Mouse (Mus musculus): ENCODE results near the gene Exosc10. TPM values are rescaled to one million over a fixed set of nuclear protein-coding genes. Genes with fewer than 3 reads are reported as not detected.

Gene Exosc10
- polyA plus RNA-seq, 1 experiment from 2014 or later: 107 TPM

DNA sequence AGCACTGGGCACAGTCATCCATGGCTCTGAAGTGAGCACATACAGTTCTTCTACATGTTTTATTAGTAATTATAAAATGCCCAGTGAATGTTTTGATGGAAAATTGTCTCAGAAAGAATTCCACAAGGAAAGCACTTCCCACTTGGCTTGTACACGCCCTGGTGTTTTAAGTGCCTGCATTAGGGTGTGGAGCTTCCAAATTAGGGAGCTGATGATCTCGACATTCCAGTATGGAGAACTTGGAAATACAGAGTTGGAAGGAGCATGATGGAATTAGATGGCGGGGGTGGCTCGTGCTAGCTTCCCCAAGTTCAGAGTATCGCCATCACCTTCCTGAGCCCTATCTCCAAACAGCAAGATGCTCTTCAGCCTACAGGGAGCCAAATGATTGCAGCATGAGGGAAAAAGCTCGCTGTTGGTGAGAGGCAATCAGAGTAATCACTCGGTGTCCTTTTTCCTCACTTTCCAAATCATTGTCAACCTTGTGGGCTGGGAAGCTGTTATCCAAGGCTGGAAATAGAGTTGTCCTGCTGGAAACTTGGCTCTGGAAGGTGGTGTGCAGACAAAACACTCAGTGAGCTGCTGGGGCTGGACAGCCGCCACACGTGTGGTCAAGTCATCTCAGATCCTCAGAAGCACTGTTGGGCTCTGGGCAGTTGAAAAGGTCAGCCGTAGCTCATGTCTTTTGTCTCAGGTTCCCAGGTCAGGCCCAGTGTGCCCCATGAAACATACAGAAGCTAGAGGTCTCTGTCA lies 30.9 kb upstream of the Exosc10 start:
- H3K9ac ChIP-seq (replicated peaks; ENCODE audit: low read depth, low read length): no peak overlapping the region
- peaks cover 43% of the 10 kb centered on the region for H3K36me3 ChIP-seq (ENCODE audit: control insufficient read depth, insufficient read depth)
- 90% methylated on average over 10 of the region's 10 CpGs for WGBS

DNA sequence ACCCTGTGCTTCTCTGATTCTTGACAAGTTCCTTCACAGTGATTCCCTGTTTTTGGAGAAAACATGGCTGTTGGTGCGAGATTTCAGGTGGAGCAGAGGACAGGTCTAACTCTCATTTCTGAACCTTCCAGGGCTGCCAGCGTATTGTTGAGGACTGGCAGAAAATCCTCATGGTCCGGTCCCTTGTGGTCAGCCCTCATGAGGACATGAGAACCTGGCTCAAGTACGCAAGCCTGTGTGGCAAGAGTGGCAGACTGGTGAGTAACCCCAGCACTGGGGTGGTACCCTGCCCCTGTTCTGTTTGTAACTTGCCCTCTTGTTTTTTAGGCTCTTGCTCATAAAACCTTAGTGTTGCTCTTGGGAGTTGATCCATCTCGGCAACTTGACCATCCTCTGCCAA lies 27.9 kb upstream of the Exosc10 start:
- no peaks in the 10 kb centered on the region for H3K9me3 ChIP-seq (ENCODE audit: control insufficient read depth, low read length)
- H3K27me3 ChIP-seq (replicated peaks; ENCODE audit: control insufficient read depth, insufficient read depth, low read length): no peaks in the 10 kb centered on the region
- H3K9ac ChIP-seq (replicated peaks; ENCODE audit: low read depth, low read length): no peak overlapping the region
- ATAC-seq: no peak
- H3K27ac ChIP-seq (ENCODE audit: low read length): no peak overlapping the region
- H3K4me2 ChIP-seq (ENCODE audit: low read length): no peak overlapping the region
- peaks cover 4% of the 10 kb centered on the region for H3K4me1 ChIP-seq (replicated peaks; ENCODE audit: control insufficient read depth, insufficient read depth, low read length)
- no peak overlapping the region for H3K4me3 ChIP-seq (replicated peaks; ENCODE audit: low read length)
- 93% methylated on average over 5 of the region's 5 CpGs for WGBS
- peaks cover 51% of the 10 kb centered on the region for H3K36me3 ChIP-seq (ENCODE audit: control insufficient read depth, insufficient read depth)

More for the DNA sequence above, 30.9 kb upstream of the Exosc10 start:
- H3K27me3 ChIP-seq (replicated peaks; ENCODE audit: control insufficient read depth, insufficient read depth, low read length): no peaks in the 10 kb centered on the region
- H3K9me3 ChIP-seq (ENCODE audit: control insufficient read depth, low read length): no peaks in the 10 kb centered on the region
- H3K4me3 ChIP-seq (replicated peaks; ENCODE audit: low read length): no peak overlapping the region
- H3K4me2 ChIP-seq (ENCODE audit: low read length): no peak overlapping the region
- no peak overlapping the region for H3K27ac ChIP-seq (ENCODE audit: low read length)
- ATAC-seq: no peak
- H3K4me1 ChIP-seq (replicated peaks; ENCODE audit: control insufficient read depth, insufficient read depth, low read length): no peaks in the 10 kb centered on the region

DNA sequence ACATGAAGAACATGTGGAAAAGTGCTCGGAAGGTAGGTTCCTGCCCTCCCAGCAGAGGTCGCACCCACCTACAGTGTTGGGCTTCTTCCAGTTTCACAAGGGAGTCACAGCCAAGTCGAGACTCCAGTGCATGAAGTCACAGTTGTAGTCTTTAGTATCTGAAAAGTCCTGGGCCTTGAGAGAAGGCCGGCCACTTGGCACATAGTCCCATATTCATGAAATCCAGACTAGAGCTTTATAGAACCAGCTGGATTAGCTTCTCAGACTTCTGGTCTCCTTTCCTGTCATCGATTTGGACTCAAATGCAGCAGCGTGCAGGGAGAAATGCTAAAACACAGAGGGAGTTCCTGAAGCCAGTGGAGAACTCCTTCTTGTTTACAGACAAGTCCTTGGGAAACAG lies 27.5 kb upstream of the Exosc10 start:
- peaks cover 4% of the 10 kb centered on the region for H3K4me1 ChIP-seq (replicated peaks; ENCODE audit: control insufficient read depth, insufficient read depth, low read length)
- H3K36me3 ChIP-seq (ENCODE audit: control insufficient read depth, insufficient read depth): peaks cover 54% of the 10 kb centered on the region
- no peak for ATAC-seq
- H3K27me3 ChIP-seq (replicated peaks; ENCODE audit: control insufficient read depth, insufficient read depth, low read length): no peaks in the 10 kb centered on the region
- H3K9ac ChIP-seq (replicated peaks; ENCODE audit: low read depth, low read length): no peak overlapping the region
- H3K4me3 ChIP-seq (replicated peaks; ENCODE audit: low read length): no peak overlapping the region
- H3K27ac ChIP-seq (ENCODE audit: low read length): no peak overlapping the region
- H3K9me3 ChIP-seq (ENCODE audit: control insufficient read depth, low read length): no peaks in the 10 kb centered on the region
- H3K4me2 ChIP-seq (ENCODE audit: low read length): no peak overlapping the region
- 91% methylated on average over 6 of the region's 6 CpGs for WGBS

DNA sequence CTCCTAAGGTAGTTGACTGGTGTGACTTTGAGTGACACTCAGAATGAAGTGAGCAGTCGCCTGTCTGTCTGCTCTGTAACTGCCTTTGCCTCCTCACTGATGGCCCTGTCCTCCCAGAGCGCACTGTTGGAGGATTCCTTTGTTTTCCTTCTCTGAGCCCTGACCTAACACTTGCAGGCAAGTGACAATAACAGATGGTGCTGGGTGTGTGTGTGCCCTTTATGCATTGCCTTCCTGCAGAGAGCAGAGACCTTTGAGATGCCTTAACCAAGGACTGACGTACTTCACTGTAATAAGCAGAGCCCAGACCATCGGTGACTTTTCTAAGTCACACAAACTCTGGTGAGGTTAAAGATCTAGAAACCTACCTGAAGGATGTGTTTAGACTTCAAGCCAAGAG lies 26.9 kb upstream of the Exosc10 start:
- 80% methylated on average over 4 of the region's 4 CpGs for WGBS
- H3K27ac ChIP-seq (ENCODE audit: low read length): no peak overlapping the region

DNA sequence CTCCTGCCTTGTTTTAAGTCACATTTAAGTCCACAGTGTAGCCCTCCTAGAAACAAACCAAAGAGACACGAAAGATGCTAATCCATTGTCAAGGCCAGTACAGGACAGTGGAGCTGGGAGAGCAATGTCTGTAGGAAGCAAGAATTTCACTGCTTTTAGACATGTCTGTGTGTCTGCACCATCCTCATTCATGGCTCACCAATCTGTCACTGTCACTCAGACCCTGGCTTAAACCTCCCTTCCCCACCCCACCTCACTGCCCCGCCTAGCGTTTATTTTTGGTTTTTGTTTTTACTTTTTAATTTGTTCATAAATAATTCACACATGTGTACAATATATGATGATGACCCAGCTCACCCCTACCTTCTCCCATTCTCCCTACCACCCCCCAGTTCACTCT lies 25.7 kb upstream of the Exosc10 start:
- peaks cover 48% of the 10 kb centered on the region for H3K36me3 ChIP-seq (ENCODE audit: control insufficient read depth, insufficient read depth)
- H3K9me3 ChIP-seq (ENCODE audit: control insufficient read depth, low read length): no peaks in the 10 kb centered on the region
- no peak overlapping the region for H3K4me3 ChIP-seq (replicated peaks; ENCODE audit: low read length)
- no peak overlapping the region for H3K4me2 ChIP-seq (ENCODE audit: low read length)
- no peak overlapping the region for H3K27ac ChIP-seq (ENCODE audit: low read length)
- no peak for ATAC-seq
- no peaks in the 10 kb centered on the region for H3K27me3 ChIP-seq (replicated peaks; ENCODE audit: control insufficient read depth, insufficient read depth, low read length)
- peaks cover 4% of the 10 kb centered on the region for H3K4me1 ChIP-seq (replicated peaks; ENCODE audit: control insufficient read depth, insufficient read depth, low read length)
- H3K9ac ChIP-seq (replicated peaks; ENCODE audit: low read depth, low read length): no peak overlapping the region
- 92% methylated on average over 3 of the region's 3 CpGs for WGBS

More for the DNA sequence above, 26.9 kb upstream of the Exosc10 start:
- no peaks in the 10 kb centered on the region for H3K9me3 ChIP-seq (ENCODE audit: control insufficient read depth, low read length)
- no peaks in the 10 kb centered on the region for H3K27me3 ChIP-seq (replicated peaks; ENCODE audit: control insufficient read depth, insufficient read depth, low read length)
- no peak overlapping the region for H3K9ac ChIP-seq (replicated peaks; ENCODE audit: low read depth, low read length)
- H3K4me1 ChIP-seq (replicated peaks; ENCODE audit: control insufficient read depth, insufficient read depth, low read length): peaks cover 4% of the 10 kb centered on the region
- H3K4me2 ChIP-seq (ENCODE audit: low read length): no peak overlapping the region
- ATAC-seq: no peak
- H3K4me3 ChIP-seq (replicated peaks; ENCODE audit: low read length): no peak overlapping the region
- H3K36me3 ChIP-seq (ENCODE audit: control insufficient read depth, insufficient read depth): peaks cover 50% of the 10 kb centered on the region

DNA sequence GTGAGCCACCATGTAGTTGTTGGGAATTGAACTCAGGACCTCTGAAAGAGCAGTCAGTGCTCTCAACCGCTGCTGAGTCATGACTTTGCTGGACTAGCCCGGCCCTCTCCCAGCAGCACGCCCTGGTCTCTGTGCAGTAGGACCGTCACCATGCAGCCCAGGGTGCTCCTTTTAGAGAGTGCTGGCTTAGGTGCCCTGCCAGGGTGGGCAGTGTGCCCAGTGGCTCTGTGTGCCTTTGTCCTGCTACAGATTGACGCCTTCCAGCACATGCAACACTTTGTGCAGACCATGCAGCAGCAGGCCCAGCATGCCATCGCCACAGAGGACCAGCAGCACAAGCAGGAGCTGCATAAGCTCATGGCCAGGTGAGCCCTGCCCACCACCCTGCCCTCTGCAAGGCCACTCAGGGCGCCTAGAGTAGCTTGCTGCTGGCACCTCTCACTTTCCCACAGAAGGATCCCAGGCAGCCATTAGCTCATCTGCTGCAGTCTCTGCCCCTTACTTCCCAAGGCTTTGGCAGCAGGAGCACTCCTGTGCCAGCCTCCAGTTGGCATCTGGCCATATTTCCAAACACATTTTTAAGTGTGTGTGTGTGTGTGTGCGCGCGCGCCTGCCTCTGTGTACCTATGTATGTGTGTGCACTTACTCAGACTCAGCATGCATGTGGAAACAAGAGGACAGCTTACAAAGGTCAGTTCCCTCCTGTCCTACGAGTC lies 24.5 kb upstream of the Exosc10 start:
- Histone ChIP-seq H3K9ac (replicated peaks; ENCODE audit: low read depth, low read length) (no peak overlapping the region), H3K4me2 (ENCODE audit: low read length) (no peak overlapping the region), H3K27me3 (replicated peaks; ENCODE audit: control insufficient read depth, insufficient read depth, low read length) (no peaks in the 10 kb centered on the region), H3K27ac (ENCODE audit: low read length) (no peak overlapping the region; the same call in 1 of the 2 replicates), H3K4me1 (replicated peaks; ENCODE audit: control insufficient read depth, insufficient read depth, low read length) (peaks cover 4% of the 10 kb centered on the region), H3K36me3 (ENCODE audit: control insufficient read depth, insufficient read depth) (peaks cover 52% of the 10 kb centered on the region), H3K9me3 (ENCODE audit: control insufficient read depth, low read length) (no peaks in the 10 kb centered on the region), H3K4me3 (replicated peaks; ENCODE audit: low read length) (no peak overlapping the region)
- peak; percentile 88 for ATAC-seq
- 57% methylated on average over 12 of the region's 12 CpGs for WGBS

DNA sequence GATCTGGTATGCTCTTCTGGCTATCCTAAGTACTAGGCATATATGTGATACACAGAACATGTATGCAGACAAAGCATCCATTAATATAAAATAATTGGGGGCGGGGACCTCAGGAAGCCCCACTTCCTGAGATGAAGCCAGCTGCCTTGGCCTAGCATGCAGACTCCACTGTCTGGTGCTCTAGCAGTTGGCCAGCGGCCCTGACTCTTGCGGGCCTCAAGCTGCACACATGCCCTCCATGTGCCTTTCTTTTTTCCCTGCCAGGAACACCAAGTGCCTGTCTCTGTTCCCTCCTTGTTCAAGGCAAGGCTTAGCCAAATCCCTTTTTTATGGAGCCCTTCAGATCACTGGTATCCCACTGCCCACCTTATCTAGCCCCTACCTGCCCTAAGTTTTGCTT lies 22.4 kb upstream of the Exosc10 start:
- whole genome bisulfite sequencing: 90% methylated on average over 3 of the region's 3 CpGs
- Histone ChIP-seq H3K9me3 (ENCODE audit: control insufficient read depth, low read length) (no peaks in the 10 kb centered on the region), H3K27me3 (replicated peaks; ENCODE audit: control insufficient read depth, insufficient read depth, low read length) (no peaks in the 10 kb centered on the region), H3K4me3 (replicated peaks; ENCODE audit: low read length) (no peak overlapping the region), H3K4me1 (replicated peaks; ENCODE audit: control insufficient read depth, insufficient read depth, low read length) (peaks cover 4% of the 10 kb centered on the region), H3K36me3 (ENCODE audit: control insufficient read depth, insufficient read depth) (peaks cover 59% of the 10 kb centered on the region), H3K27ac (ENCODE audit: low read length) (no peak overlapping the region), H3K9ac (replicated peaks; ENCODE audit: low read depth, low read length) (no peak overlapping the region), H3K4me2 (ENCODE audit: low read length) (no peak overlapping the region)
- ATAC-seq: no peak

DNA sequence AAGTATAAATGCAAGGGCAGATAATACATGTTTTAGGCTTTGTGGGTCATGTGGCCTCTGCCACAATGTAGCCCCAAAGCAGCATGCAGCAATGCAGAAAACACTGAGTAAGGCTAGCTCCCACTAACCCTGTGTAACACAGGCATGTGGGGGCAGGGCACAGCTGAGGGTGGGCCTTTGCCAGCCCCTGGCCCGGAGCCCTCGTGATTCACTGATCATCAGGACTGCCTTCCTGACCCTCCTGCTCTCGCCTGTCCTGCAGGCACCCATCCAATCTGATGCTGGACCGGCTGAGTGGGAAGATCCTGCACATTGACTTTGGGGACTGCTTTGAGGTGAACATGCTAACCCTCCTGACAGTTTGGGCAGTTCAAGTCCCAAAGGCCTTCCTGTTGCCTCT lies 9.1 kb upstream of the Exosc10 start:
- 86% methylated on average over 4 of the region's 4 CpGs for WGBS
- no peak overlapping the region for H3K9ac ChIP-seq (replicated peaks; ENCODE audit: low read depth, low read length)
- ATAC-seq: no peak
- peaks cover 60% of the 10 kb centered on the region for H3K36me3 ChIP-seq (ENCODE audit: control insufficient read depth, insufficient read depth)
- no peaks in the 10 kb centered on the region for H3K4me1 ChIP-seq (replicated peaks; ENCODE audit: control insufficient read depth, insufficient read depth, low read length)
- no peak overlapping the region for H3K27ac ChIP-seq (ENCODE audit: low read length)
- no peaks in the 10 kb centered on the region for H3K27me3 ChIP-seq (replicated peaks; ENCODE audit: control insufficient read depth, insufficient read depth, low read length)
- H3K4me2 ChIP-seq (ENCODE audit: low read length): no peak overlapping the region
- H3K4me3 ChIP-seq (replicated peaks; ENCODE audit: low read length): no peak overlapping the region
- no peaks in the 10 kb centered on the region for H3K9me3 ChIP-seq (ENCODE audit: control insufficient read depth, low read length)

DNA sequence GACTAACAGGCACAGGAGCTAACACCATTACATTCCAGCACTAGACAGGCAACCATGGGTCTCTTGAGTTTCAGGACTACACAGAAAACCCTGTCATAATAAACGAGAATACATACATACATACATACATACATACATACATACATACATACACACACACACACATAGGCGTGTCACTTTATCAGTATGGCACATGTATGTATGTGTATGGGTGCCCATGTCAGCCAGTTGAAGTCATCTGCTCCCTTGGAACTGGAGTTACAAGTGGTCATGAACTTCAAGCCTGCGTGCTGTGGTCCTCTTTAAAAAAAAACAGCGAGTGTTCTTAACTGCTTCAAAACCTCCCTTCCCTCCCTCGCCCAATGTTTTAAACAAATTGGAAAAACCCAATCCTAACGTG lies 463 bp upstream of the Exosc10 start:
- Histone ChIP-seq H3K9ac (replicated peaks; ENCODE audit: low read depth, low read length) (peak overlapping the region; percentile 97), H3K4me1 (replicated peaks; ENCODE audit: control insufficient read depth, insufficient read depth, low read length) (peaks cover 13% of the 10 kb centered on the region), H3K9me3 (ENCODE audit: control insufficient read depth, low read length) (no peaks in the 10 kb centered on the region), H3K27ac (ENCODE audit: low read length) (peak overlapping the region; percentile 96), H3K4me2 (ENCODE audit: low read length) (peak overlapping the region; percentile 78), H3K27me3 (replicated peaks; ENCODE audit: control insufficient read depth, insufficient read depth, low read length) (no peaks in the 10 kb centered on the region), H3K4me3 (replicated peaks; ENCODE audit: low read length) (peak overlapping the region; percentile 85), H3K36me3 (ENCODE audit: control insufficient read depth, insufficient read depth) (peaks cover 42% of the 10 kb centered on the region)
- ATAC-seq: peak; percentile 39
- 31% methylated on average over 6 of the region's 6 CpGs for WGBS
